Mouse (Mus musculus) ES-Bruce4 (cell line): ENCODE data around the gene Pramel7.

Experiments used
- CTCF ChIP-seq: IDR thresholded peaks from one replicate; pipeline ENCODE4 v1.8.1; 2011; ENCODE audit warnings: low read depth, low read length
- POLR2A ChIP-seq: IDR thresholded peaks from one replicate; pipeline ENCODE4 v1.8.1; 2011; ENCODE audit warnings: low read length; ENCODE audit not compliant: insufficient read depth

DNA sequence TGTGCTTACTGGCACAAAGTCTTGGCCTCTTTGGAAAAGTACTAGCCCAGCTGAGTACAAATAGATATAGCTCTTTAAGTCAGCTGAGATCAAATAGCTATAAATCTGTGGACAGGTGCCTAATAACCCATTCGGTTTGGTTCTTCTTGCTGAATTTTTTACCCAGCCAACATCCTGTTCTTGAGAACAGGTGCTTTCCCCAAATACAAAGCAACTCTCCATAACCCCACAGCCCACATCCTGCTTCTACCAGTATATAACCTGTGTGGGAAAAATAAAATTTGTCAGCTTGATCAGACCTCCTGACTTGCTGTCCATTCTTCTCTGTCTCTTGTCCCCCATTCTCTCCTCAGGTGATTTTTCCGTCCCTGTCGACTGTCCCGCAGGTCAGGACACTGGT is 35.1 kb downstream of the Pramel7 start:
- TF ChIP-seq CTCF (no peak), POLR2A (no peak)
